Comparison of ENCODE assay signal across 7 mouse cellular contexts in genomic region chr8:76899411-76900154, GRCm38 (mm10). TPM values are rescaled to one million over a fixed set of nuclear protein-coding genes. Genes with fewer than 3 reads are reported as not detected.
DNase-seq lines count a peak whose midpoint lies in the region; ATAC-seq lines count a peak whose summit lies in the region.

Nr3c2 (plus strand) TSS chr8:76899442.

- peak; percentile 6 to 13; a peak in 1 of 4 replicates for ATAC-seq in hematopoietic stem cell, adult 5-6 weeks (replicated peaks in 1 of 2; ENCODE audit: insufficient read depth in 1 of 2, low FRiP score in 2 of 2, low TSS enrichment in 1 of 2, low read depth in 1 of 2, poor library complexity in 2 of 2, severe bottlenecking in 2 of 2)

- DNase-seq in WW6 (ENCODE audit: low read depth, low spot score) = peak; percentile 22
- peak; percentile 55 for DNase-seq in cerebellum, adult 11 months
- DNase-seq in frontal cortex, adult 2 months (ENCODE audit: extremely low spot score in 1 of 2, low spot score in 1 of 2) = peak; percentile 14 to 45
- peak; percentile 46 to 58 for DNase-seq in layer of hippocampus, postnatal 36 days
- peak; percentile 46 to 62 for DNase-seq in lung, postnatal 4 days
- peak; percentile 60 to 69 for DNase-seq in right cerebral cortex, postnatal 10 days (ENCODE audit: low spot score in 2 of 2)

RNA-seq across cellular contexts. Expression of gene Nr3c2, which starts in this region (rescaled TPM):
- polyA plus RNA-seq in frontal cortex, adult 2 months (2012; rRNA removed) = 13.4 and 16.6 TPM in 2 replicates
- 2.5 and 6.6 TPM in 2 replicates for total RNA-seq in hematopoietic stem cell, adult 5-6 weeks (2017)
- 100 to 1,000 TPM; 152 to 172 TPM for total RNA-seq in layer of hippocampus, postnatal 36 days (2021)

Comparison
In these comparisons a context has a peak if more than half of its experiments do, and no peak if none do; other contexts are left out.
1. Peak in every context shown above with its lines: DNase-seq and ATAC-seq.
2. RNA of gene Nr3c2 (total RNA-seq): 152 to 172 TPM in layer of hippocampus, postnatal 36 days; 2.5 to 6.6 TPM in hematopoietic stem cell, adult 5-6 weeks; every median in the first group is over 10 times any median in the second.